Mouse (Mus musculus) layer of hippocampus, postnatal 10 days (tissue): Measurements from ENCODE around the gene Vps13d. TPM values are rescaled to one million over a fixed set of nuclear protein-coding genes. Genes with fewer than 3 reads are reported as not detected.

Experiments
- DNase-seq, 2 experiments: peaks; one replicate each; pipeline ENCODE4 v3.0.0; 2021; ENCODE audit warnings: low spot score in 2 of 2
- total RNA-seq, 2 experiments: library from RNA; stranded (reverse); gene quantifications; 2 replicates each; pipeline ENCODE4 v1.2.3; 2021

Vps13d gene
- total RNA-seq, 2 experiments from 2014 or later, result 56.6 to 69.6 TPM

DNA sequence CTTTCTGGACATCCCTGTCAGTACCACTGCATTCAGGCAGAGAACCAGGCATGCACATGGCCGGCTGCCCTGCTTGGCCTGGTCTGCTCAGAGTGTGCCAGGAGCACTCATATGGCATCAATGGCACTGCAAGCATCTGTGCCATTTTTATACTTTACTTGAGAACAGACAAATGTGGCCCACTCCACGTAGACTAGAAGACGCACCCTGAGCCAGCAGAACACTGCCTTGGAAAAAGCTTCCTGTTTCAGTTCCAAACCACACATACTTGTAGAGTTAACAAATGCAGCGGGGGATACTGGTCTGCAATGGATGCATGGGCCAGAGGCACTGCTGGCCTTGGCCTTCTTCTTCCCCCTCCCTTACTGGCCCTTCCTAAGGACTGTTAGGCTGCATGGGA lies 181.6 kb downstream of the Vps13d start:
- DNase-seq, result no peak

DNA sequence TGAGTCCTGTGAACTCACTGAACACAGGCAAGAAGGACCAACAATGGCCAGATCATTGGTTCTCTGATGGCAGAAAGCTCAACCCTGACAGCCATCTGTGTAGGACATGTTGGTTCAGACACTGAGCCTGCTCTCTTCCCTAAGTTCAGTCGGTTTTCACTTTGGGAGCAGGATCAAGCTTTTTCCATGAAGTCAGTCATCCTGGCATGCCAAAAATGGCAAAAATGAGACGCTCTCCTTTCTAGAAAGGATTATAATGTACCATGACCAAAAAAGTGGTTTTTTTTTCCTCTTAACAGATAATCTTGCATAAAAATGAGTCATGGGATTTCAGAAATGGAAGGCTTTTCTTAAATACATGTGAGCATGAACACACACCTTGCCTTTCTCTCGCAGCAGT lies 183.6 kb downstream of the Vps13d start:
- no peak for DNase-seq

DNA sequence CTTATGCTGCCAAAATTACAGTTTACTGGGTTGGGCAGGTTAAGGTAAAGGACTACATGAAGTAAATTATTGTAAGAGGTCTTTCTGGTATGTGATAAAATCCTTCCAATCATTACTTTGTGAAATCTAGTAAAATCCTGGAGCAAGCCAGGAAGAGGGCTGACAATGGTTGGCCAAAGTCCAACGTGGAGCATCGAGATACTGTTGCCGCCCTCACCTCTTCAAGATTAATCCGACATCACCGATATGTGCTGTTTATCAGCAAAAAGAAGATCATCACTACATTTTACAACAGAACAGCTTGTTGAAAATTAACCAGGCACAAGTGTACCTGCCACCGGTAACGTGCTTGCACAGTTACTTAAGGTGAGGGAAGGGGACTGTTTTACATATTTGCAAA lies 184.9 kb downstream of the Vps13d start:
- no peak for DNase-seq

DNA sequence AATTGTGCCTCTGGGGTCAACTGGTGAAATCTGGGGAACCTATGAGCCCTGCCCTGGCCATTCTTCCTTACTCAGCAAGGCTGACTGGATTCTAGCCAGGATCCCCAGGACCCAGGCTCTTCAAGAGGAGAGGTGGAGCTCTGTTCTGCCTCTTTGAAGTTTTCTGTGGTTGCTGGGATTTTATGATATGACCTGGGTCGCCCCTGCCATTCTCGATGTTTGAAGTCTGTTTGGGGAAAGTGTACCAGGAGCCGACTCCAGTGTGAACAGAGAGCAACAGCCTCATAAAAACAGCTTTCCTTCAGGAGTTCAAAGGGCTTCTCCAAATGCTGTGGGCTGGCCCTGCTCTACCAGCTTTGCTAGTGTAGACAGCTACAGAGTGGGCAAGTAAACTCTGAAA lies 185.4 kb downstream of the Vps13d start:
- no peak for DNase-seq

DNA sequence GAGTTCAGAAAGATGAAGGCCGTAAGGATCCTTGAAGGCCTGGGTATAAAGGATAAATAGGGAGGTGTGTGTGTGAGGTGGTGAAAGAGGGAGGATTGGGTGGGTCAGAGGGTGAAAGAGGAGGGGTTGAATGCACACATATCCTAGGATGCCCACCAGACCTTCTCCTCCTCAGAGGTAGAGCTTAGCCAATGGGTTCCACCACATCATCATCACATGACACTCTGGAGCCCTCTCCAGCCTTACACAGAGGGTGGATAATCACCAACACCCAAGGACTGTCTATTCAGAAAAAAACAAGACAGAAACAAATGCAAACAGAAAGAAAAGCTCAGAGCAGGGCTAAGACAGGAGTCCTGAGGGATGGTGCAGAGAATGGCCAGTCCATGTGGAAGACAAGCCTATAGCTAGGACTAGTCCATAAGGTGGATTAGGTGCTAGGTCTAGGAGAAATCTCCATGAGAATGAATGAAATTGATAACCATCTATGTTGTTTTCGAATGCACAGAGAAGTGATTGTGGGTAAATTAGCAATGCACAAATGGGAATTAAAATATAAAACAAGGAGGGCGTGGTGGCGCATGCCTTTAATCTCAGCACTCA lies 188.8 kb downstream of the Vps13d start:
- no peak for DNase-seq

DNA sequence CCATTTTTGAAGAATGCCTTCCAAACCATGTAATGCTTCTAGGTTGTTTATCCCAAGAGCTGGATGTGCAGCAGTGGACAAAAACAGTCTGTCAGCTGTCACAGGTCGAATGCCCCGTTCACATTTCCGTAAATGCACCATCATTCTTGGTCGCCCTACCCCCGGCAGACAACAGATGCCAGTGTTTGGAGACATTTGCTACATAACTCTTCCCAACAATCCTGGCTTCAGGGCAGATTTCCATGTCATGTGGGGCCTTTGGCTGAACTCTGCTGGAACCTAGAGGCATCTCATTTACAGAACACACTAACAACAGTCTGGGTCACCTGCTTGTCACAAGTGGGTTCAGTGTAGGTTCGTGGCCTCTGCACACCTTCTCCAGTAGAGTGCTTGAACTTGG lies 190.6 kb downstream of the Vps13d start:
- peak; percentile 25 to 43 for DNase-seq

DNA sequence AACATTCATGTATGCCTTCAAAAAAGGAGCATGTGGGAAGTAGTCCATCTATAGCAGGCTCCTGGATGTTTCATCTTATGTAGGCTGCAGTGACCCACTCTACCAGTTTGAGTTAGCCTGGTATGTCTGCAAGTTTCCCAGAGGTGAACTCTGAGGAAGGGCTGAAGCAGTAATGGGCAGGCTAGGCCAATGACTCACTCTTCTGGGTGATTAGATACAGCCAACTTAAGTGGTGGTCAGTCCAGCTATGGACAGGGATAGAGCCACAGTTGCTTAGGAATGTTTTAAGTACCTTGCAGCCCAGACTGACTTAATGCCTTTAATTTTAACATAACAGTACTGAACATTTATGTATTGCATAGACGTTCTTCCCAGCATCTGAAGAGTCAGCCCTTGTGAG lies 192.1 kb downstream of the Vps13d start:
- no peak for DNase-seq

DNA sequence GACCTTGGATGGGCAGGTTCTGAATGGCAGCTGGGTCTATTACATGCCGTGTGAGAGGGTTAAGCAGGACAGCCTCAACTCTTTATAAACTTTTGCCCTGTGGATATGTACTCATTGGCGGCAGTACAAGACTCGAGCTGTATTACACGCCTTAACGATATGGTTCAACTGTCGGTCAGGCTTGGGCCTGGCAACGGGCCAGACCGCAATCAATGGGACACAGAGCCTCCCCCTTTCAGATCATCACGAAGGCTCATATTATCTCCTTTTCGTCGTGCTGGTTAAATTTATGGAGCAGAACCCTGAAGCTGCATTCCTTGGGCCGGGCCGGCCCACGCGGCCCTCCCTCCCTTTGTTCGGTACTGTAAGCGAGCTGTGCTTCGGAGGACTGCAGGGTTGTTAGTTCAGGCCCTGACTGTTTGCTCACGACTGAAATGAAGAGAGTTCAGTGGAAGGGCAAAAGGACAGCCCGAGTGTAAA lies 194.9 kb downstream of the Vps13d start:
- no peak for DNase-seq

DNA sequence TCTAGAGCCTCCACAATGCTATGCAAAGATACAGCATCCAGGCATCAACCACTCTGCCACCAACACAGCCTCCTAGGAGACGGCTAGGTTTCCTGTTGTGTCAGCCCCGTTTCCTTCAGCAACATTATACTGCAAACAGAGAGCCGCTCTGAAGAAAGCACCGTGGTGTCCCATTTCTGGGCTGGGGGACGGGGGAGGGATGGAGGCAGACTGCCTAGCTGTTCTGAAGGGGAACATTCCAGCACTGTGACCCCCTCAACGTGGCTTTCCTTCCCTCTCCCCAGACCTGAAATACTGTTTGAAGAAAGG lies 195.3 kb downstream of the Vps13d start:
- no peak for DNase-seq

DNA sequence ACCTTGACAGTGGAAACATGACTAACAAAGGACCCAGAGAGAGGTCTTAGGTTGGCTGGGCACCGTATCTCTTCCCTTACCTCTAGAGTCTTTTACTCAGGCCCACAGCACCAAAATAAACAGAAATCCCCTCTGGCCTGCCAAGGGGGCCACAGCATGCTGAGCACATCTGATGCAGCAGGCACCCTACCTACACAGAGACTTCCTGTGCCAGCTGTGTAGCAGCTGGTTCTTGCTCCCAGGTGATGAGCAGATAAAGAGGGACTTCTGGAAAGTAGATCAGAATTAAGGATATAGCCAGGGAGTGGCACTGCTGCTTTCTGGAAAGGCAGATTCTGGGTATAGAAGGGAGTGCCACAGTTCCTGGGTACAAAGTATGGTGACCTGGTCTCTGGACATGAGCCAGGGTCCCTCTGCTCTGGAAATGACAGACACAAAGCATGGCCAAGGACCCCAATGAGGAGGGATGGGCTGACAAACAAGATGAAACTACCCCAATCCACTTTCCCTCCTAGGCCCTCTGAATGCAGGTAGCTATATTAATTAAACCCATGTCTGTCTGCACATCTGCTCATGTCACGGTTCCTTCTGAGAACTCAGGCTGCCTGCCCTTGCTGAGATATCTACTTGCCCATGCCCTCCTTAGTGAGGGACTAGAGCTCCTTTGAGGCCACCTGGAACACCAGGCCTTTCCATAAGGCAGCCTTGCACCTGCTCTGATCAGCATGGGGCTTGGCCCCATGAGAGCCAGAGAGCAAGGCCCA lies 195.8 kb downstream of the Vps13d start:
- DNase-seq, result no peak

DNA sequence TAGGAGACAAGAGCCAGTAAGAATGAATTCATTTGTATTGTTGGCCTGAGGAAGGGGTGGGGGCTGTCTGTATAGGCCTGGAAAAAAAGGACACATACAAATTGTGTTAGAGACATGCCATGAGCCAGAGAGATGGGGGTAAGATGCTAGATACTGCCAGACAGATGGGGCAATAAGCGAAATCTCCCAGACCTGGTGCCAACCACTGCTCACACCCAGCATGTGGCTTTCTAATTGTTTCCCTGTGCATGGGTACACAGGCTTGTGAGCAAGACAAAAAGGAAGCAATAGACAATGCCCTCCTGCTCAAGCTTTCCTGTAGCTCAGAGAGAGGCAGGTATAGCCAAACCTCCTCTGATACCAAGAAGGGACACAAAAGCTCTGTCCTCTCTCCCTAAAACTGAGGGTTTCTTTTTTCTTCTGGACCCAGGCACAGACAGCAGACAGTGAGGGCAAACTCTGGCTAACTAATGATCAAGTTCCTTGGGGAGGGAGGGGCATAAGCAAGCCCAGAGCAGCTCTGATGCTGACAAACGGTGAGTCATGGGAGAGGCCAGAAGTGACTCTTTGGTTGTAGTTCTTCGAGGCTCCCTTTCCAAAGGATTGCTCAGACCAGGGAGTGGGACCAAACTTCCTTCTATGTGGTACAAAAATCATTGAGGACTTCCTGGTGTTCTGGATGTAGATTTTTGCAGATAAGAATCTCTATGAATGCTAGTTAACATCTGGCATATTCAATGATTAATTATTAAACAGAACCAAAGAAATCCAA lies 196.7 kb downstream of the Vps13d start:
- no peak for DNase-seq

DNA sequence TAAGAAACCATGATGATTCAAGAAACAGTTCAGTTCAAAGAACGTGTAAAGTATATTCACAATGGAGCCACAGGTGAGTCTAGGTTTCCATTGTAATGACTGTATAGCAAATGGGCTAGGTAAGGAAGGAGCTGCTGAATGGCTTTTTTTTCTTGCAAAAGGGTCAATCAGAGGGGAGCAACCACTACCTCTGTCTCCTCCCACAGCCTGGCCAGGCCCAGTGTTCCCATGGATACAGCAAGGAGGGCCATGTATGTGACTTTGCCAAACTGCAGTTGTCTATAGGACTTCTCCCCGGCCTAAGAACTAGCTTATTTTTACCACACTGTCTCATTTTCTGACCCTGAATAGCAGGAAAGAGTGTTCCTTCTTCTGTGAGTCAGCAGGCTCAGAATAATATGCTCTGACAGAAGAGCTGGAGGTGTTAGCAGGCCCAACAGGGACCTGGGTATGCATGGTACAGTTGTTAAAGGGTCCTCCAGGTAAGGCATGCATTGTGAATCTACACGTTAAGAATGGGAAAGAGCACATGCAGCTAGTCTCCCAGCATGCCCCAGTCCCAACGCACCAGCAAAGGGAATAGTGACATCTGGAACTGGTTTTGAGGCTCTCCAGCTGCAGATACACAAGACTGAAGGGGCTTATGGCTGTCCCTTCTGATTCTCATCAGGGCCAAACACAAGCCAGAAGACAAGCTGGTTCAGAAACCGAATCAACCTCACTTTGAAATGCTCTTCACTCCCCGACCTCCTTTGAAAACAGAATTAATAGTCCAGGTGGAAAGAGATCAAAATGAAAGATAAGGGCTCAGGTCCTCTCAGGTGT lies 197.6 kb downstream of the Vps13d start:
- DNase-seq, result no peak

DNA sequence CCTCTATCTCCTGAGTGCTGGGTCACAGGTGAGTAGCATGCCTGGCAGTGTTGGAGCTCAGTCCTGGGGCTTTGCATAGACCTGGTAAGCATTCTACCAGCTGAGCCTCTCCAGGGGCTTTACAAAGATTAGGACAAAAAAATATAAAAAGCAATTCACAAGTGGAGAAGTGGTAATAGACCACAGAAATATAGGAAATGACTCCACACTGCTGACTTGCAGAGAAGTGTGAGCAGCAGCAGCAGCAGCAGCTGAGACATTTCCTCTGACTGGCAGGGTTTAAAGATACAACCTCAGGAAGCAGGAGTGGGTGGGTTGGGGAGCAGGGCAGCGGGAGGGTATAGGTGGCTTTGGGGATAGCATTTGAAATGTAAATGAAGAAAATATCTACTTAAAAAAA lies 199.0 kb downstream of the Vps13d start:
- DNase-seq, result no peak

DNA sequence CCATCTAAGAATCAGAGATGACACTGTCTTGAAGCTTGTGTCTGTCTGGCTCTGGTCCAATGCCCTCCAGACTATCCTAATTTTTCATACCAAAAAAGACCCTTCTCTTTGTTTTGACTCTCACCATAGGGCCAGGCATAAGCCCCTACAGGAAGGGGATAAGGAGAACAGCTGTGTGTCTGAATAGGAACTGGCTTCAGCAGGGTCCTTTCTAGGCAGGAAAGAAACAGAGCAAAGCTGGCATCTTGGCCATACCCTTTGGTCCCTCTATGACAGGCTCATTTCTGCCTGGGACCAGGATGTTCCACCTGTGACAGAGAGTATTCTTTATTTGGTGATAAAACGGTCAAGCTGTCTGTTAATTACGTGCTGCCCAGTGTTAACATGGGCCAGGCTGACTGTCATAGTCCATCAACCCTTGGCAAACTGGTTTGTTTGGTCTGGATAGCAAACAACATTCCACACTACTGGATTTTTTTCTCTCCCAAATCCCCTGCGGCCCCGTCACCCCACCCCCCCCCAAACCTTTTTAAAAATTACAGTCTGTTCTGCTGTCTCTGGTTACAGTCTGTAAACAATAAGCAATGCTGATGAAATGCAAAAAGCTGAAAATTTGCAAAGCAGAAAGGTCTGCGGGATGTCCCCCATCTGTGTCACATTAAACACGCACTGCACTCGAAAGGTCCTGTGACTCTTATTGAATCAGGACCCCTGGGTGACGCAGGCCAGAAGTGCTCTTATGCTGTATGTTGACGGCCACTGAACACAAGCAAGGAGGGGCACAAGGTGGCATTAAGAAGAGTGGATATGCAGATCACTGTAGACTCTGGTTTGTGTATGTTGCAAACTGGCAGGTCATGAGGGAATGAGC lies 201.5 kb downstream of the Vps13d start:
- no peak for DNase-seq

DNA sequence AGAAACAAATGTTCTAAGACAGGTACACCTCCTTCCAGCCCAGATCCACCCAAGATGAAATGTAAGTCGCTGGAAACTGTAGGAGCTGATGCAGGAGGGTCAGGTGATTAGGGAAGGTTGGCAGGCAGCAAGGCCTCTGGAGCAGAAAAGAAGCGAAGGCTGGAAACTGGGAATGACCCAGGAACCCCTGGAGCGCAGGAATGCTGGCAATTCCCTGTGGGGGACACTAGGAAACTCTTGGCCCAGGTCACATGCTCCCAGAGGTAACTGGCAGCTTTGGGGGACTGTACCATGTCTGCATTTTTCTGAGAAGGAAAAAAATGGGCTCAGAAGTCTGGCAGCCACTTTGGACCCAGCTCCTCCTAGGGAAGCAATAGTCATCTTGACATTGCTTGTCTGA lies 202.4 kb downstream of the Vps13d start:
- no peak for DNase-seq

DNA sequence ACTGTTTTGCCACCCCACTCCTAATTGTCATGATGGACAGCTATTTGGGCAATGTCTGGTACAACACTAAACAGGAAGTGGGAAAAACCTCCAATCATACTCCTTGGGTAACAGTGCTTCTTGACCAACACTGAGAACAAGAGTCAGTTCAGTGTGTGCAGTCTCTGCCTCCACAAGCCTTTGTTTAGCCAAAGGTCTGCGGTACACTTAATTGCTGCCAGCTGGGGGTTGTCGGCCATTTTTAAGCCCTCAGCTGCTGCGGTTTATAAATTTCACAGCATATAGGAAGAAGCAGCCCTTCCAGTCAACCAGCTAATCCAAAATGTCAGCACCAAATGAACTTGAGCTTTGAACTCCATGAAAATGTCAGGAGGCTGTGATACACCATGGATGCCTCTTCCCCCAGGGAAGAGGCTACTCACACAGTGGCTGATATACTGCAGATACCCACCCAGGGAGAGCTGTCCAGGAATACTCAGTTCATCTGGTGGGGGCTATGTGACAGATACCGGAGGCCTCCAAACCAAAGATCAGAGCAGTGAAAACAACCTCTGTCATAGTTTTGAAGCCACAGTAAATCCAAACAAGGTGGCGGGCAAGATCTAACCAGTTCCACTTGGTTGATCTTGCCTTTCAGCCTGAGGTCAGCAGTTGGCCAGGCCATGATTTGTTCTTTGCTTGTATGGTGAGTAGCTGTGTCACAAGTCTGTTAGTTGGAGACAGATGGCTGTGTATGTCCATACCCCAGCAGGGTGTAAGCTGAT lies 206.2 kb downstream of the Vps13d start:
- DNase-seq, result no peak

DNA sequence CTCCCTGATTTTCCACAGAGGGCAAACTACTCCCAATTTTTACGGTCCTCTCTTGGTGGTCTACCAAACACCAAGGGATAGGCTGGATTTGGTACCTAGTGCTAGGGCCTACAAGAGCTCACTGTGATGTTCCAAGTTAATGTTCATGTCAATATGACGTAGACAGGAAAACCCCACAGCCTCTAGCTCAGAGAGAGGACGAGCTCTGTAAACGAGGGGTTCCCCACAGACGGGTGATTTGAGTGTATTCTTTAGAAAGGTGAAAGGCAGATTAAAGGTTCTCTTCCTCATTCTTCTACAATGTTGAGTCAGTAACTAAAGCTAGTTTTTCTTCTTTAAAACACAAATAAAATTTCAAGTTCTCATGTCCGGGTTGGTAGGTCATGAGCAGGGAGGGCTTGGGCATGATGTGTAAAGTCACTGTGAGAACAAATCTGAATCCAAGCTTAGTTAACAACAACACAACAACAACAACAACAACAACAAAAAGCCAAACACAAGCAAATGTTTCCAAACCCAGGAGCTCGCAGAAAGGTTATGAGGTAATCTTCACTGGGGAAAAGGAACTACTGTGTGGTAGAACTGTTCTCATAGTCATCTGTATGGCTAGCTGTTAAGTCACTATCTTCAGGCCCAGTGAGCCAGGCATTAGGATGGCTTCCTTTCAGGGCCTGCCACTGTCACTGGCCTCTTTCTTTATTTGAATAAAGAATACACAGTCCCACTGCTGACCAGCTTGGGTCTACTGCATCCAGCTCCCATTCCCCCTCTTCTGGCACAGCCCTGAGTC lies 208.6 kb downstream of the Vps13d start:
- DNase-seq, result no peak

DNA sequence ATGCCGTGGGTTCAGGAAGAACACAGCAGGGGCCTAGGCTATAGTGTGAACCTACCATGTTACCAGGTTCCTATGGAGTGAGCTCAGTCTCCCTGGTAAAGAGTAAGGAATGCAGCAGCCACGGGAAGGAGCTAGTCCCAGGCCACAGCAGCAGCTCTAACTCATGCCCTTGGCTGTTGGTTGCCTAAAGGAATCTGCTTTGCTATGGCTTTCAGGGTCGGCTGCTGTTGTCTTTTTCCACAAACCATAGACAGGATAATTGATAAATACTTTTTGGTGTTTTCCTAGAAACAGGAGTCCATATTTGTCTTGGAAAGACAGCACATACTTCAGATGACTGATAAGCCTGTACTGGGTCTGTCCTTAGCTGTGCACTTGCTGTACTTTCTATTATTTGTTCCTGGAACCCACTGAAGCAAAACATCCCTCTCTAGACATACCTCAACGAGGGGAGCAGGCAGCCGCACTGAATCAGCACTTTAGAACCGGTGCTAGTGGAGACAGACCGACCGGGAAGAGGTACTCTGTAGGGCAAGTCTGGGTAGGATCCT lies 210.9 kb downstream of the Vps13d start:
- no peak for DNase-seq
